Comparison of ENCODE assay signal across 21 mouse cellular contexts in genomic region chr11:47442266-47442665, GRCm38 (mm10).
"Had no signal": no experiment of that assay in that cellular context is flagged by ENCODE, and none has a peak within 500 bp of the region (broad histone marks: within the 10 kb centered on the region; RNA-seq: fewer than 3 reads in every experiment).

No protein-coding gene starts in this region.

- H3K4me3 ChIP-seq: left cerebral cortex, adult 2 months; limb, embryonic 12.5 days; limb, embryonic 15.5 days; midbrain, embryonic 12.5 days; midbrain, embryonic 15.5 days; neural tube, embryonic 12.5 days; neural tube, embryonic 15.5 days had no signal

- H3K9me3 ChIP-seq: limb, embryonic 12.5 days; limb, embryonic 15.5 days; midbrain, embryonic 12.5 days; midbrain, embryonic 15.5 days; neural tube, embryonic 12.5 days; neural tube, embryonic 15.5 days had no signal

- ATAC-seq: liver, postnatal 0 days; lung, postnatal 0 days; midbrain, embryonic 15.5 days had no signal

- H3K27me3 ChIP-seq: limb, embryonic 12.5 days; limb, embryonic 15.5 days; midbrain, embryonic 12.5 days; midbrain, embryonic 15.5 days; neural tube, embryonic 12.5 days; neural tube, embryonic 15.5 days had no signal

- H3K27ac ChIP-seq: left cerebral cortex, adult 2 months; limb, embryonic 12.5 days; limb, embryonic 15.5 days; liver, embryonic 14.5 days; macrophage; midbrain, embryonic 12.5 days; midbrain, embryonic 15.5 days; neural tube, embryonic 12.5 days; neural tube, embryonic 15.5 days; stomach, postnatal 0 days had no signal

- H3K4me2 ChIP-seq: limb, embryonic 12.5 days; limb, embryonic 15.5 days; liver, embryonic 11.5 days; lung, embryonic 14.5 days; midbrain, embryonic 12.5 days; midbrain, embryonic 15.5 days; neural tube, embryonic 12.5 days; neural tube, embryonic 15.5 days had no signal

- H3K4me1 ChIP-seq: limb, embryonic 12.5 days; limb, embryonic 15.5 days; midbrain, embryonic 12.5 days; midbrain, embryonic 15.5 days; neural tube, embryonic 12.5 days; neural tube, embryonic 15.5 days had no signal

- H3K36me3 ChIP-seq: limb, embryonic 12.5 days; limb, embryonic 15.5 days; midbrain, embryonic 12.5 days; midbrain, embryonic 15.5 days; neural tube, embryonic 12.5 days; neural tube, embryonic 15.5 days had no signal

- H3K9ac ChIP-seq: limb, embryonic 12.5 days; limb, embryonic 15.5 days; liver, embryonic 14.5 days; liver, postnatal 0 days; lung, embryonic 14.5 days; midbrain, embryonic 12.5 days; midbrain, embryonic 15.5 days; neural tube, embryonic 12.5 days; neural tube, embryonic 15.5 days had no signal

- DNase-seq: kidney, adult 9 months; kidney, postnatal 36 days; layer of hippocampus, postnatal 36 days; left cerebral cortex, postnatal 4 days; liver, postnatal 0 days; lung, embryonic 14.5 days; right cerebral cortex, adult 18-20 months; right cerebral cortex, postnatal 14 days; right cerebral cortex, postnatal 4 days had no signal
